Mouse (Mus musculus) liver, embryonic 14.5 days (tissue): Measurements from ENCODE around the gene Slc22a14.

Experiments
- CTCF ChIP-seq: IDR thresholded peaks from 2 replicates; pipeline ENCODE4 v1.5.1; 2016; ENCODE audit warnings: antibody characterized with exemption, low read depth, control low read depth
- EP300 ChIP-seq: IDR thresholded peaks from 2 replicates; pipeline ENCODE4 v1.6.1; 2016; ENCODE audit warnings: antibody characterized with exemption, low read depth

DNA sequence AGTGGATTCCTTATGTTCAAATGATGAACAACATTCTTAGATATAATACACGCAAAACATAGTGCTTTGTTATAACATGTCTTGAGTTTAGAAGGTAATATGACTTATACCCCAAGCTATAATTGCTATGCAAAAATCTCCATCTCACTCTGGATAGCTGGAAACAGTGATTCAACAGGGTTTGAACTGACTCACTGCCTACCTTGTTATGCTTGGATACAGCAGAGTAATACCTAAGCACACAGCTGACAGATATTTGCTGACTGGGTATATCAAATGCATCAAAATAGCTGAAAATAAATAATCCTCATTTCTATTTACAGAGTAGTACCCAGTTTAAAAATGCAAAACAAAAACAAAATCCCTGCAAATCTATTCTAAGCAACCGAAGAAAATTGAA is 106.6 kb downstream of the Slc22a14 start:
- TF ChIP-seq CTCF = no peak
- TF ChIP-seq EP300 = no peak
